Mouse (Mus musculus) ovary, adult 18-20 months (tissue): Measurements from ENCODE around the gene Tpr.

ENCODE experiments used
- DNase-seq: peaks from one replicate; pipeline ENCODE4 v3.0.0; 2022; ENCODE audit warnings: low spot score, mixed read lengths

The Tpr gene

DNA sequence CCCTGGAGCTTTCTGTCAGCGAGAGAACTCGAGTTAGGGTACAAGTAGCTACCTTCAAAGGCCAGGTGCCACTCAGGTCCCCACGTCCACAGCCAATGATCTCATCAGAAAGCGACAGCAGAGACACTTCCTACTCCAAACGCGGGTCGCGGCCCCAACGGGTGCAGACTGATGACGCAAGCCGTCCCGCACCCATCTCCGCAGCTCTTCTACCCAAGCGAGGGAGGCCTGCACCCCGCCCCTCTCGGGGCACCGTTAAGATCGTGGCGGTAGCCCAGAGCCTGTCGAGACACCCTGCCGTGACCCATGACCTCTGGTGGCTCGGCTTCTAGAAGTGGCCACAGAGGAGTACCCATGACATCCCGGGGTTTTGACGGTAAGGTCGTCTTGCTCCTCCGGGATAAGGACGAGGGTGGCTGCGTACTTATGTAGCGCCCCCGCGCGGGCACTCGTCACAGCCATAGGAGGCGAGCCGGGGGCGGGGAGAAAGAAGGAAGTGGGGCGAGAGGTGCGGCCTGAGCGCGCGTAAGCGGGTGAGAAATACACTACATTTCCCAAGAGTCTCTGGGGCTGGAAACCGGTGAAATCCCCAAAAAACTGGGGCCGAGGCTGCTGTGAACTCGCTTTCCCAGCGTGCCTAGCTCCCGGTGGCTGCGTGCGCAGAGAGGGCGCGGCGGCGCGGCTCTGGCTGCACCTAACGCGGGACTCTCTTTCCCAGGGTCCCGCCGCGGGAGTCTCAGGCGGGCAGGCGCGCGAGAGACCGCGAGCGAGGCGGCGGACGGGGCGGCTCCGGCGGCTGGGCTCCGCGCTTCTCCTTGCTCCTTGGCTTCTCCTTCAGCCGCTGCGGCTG is at the start of gene Tpr, which contains the start of gene Odr4:
Gene Tpr, plus strand, starts transcription at position 201 of the 850 bp plus-strand sequence.
Gene Odr4, minus strand, starts transcription at position 443 of the 850 bp plus-strand sequence.
- DNase-seq = peak; percentile 97

DNA sequence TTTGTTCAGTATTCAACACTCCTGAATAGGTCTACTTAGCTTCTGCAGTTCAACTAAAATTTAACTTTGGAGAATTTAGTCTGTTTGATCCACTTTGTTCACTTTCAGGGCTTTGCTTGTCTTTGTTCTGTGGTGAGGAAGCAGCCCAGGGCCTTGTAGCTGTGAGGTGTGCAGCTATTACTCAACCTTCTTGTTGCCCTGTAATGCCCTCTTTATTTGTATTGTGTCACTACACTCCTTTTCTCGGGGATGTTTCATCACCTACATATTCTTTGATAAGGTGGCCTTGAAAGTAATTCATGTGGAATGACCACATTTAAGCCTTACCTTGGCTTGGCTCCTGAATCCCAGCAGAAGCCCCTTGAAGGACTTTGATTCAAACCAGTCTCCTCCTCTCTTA is 31.8 kb upstream of the Tpr start:
- DNase-seq = no peak

DNA sequence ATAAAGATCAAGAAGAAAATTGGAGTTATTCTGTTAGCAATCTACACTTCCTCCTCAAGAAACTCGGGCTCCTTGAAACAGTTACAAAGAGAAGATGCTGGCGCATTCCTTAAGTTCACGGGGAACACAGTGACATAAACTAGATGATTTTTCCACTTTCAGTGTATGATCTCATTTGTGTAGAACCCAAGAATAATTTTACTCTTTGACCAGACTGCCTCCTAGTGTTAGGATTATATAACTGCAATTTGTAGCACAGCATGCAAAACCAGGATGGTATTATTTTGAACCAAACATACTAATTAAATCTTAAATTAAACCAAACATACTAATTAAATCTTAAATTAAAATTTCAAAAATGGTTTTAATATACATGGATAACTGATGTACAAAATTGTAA is 19.7 kb upstream of the Tpr start:
- DNase-seq = no peak

DNA sequence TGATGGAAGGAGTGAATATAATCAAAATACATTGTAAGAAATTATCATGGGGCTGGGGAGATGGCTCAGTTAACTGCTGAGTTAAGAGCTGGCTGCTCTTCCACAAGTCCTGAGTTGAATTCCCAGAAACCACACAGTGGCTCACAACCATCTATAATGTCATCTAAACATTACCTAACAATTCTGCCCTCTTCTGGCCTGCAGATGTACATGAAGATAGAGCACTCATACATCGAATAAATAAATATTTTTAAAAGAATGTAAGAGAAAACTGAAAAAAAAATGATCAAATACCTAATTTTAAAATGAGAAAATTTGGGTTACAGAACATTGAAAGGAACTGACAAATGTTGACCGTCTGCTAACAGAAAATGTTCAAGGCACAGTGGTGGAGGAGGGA is 18.4 kb upstream of the Tpr start:
- no peak for DNase-seq

DNA sequence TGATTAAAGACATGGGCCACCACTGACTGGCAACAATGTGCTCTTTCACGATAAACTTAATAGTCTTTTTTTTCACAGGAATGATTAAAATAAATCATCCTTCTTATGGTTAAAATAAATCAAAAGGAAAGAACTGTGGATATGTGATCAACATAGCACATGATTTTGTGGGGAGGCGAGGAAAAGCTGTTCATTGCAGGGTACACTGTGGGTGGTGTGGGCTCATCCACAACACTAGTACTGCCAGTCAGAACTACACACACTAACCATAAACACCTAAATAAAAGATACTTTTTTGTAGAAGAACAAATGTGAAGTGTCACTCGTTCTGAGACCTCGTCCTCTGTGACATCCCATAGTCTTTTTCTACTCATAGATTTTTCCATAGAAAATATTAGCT is 8.5 kb upstream of the Tpr start:
- no peak for DNase-seq

DNA sequence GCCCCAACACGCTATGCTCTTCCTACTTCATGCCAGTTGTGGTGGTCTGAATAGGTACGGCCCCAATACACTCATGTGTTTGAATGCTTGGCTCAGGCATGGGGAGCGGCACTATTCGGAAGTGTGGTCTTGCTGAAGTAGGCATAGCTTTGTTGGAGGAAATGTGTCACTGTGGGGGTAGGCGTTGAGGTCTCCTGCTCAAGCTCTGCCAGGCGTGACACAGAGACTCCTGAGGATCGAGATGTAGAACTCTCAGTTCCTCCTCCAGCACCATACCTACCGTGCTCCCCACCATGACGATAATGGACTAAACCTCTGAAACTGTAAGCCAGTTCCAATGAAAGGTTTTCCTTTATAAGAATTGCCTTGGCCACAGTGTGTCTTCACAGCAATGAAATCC is 5.1 kb upstream of the Tpr start:
- no peak for DNase-seq

DNA sequence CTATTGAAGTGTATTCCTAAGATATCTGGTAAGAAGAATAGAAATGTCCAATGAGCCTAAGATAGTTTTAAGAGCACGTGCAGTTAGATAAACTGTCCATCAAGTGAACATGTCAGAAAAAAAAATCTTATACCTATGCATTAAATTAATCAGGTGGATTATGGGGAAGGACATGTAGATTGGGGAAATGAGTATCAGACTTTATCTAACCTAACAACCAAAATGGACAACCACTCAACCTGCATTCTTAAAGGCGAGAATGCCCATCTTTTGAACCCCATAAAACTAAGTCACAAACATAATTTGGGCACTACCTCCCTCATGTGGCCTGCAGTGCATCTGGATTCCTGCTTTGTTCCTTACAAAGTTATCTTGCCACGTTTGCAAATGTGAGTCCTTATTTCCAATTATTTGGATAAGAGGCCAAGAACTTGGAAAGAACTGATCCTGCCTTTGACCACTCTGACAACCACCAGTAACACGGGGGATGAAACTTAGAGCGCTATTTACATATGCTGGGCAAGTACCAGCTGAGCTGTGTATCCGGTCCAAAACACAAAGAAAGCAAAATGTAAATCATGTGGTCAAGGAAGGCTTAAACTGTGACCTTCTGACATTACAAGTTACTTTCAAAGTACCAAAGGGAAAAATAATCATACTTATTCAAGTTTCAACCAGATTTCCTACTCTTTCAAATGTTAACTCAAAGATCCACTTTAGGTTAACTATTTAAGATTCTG is 3.1 kb upstream of the Tpr start:
- DNase-seq = no peak

DNA sequence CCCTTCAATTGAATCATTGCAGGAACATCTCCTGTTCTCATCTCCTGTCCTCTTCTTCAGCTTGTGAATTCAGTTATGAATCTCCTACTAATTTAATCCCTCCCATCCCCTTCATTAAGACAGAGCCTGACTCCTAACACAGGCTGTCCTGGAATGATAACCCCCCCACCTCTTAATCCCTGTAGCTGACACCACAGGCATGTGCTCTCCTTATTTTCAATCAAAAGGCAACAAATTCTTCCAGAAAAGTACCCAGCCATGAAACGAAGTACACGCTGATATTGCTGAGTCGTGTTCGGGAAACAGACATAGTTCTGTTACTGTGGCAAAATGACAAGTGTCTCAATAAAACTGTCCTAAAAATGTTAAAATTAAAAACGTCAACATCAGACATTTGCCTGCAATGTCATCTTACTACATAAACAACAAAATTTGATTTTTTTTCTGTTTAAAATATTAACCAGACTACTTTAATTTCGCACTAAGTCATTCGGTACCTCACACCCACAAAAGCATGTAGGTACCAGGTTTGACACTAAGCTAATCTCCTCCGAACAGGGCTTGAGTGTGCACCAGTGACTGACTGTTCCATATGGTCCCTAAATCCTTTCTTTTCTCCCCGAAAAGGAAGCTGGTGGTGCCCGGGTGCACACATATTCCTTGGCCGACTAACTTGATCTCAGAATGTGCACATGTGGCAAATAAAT is 554 bp upstream of the Tpr start:
- no peak for DNase-seq

DNA sequence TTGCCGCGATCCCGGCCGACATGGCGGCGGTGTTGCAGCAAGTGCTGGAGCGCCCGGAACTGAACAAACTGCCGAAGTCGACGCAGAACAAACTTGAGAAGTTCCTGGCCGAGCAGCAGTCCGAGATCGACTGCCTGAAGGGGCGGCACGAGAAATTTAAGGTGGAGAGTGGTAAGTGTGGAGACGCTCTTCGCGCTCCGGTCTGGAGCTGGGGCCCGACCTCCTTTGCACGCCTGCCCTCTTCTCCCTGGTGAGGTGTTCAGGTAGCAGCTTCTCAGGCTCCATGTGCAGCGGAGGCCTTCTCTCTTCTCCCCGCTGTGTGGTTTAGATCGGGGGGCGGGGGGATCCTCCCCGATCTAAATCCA is 832 bp downstream of the Tpr start:
- DNase-seq = no peak

DNA sequence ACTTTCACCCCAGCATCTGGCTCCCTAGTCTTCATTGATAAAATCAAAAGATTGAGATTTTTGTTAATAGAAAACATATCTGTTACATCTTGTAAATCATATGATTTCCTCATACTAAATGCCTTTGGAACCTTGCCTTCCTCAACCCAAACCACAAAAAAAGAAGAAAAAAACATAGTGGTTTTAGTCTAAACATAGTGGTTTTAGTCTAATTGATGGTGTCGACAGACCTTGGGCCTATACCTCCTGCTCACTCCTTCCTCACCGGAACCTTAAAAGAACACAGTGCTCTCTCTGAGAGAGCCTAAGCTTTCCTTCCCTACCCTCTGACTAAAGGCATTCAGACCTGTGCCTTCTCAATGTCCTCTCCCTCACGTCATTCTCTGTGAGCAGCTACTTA is 3.4 kb downstream of the Tpr start:
- DNase-seq = no peak

DNA sequence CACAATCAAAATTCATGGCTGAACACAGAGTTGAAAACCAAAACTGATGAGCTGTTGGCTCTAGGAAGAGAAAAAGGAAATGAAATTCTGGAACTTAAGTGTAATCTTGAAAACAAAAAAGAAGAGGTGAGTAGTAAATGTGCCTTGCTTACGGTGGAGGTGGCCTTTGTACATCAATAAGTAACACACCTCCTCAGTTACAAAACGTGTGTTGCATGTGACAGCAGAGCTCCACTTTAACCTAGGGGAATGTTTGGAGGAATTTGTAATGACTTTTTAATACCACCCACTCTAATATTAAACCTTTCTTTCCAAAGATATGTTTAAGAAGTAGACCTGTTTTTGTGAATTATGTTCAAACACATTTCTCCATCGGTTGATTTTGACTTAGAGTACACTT is 11.3 kb downstream of the Tpr start:
- DNase-seq = no peak

DNA sequence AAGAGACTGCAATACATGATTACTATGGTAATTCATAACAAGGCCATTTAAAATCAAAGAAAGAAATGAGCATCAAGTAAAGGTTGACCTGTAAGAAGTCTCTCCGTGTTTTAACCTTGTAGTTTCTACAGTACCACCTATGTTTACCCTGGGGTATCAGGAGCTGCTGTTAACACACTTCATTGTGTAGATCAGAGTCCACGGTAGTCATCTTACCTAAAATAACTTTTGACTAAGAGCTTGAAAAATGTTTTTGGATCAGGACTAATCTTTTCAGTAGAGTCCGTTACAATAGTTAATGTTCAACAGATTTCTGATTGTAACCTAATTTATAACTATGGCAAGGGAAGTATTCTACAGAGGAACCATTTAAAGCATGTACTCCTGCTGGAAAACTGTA is 11.9 kb downstream of the Tpr start:
- DNase-seq = no peak

DNA sequence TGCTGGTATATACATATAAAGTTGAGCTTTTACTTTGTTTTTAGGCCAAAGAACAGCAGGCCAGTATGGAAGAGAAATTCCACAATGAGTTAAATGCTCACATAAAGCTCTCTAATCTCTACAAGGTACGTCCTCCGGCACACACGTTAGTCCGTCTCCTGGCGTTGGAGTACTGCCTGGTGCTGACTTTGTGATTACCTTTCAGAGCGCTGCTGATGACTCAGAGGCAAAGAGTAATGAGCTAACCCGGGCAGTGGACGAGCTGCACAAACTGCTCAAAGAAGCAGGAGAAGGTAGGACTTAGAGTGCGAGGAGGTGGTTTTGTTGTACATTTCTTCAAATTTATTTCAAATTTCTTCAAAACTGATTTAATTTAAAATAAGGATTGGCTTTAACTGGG is 14.6 kb downstream of the Tpr start:
- no peak for DNase-seq

DNA sequence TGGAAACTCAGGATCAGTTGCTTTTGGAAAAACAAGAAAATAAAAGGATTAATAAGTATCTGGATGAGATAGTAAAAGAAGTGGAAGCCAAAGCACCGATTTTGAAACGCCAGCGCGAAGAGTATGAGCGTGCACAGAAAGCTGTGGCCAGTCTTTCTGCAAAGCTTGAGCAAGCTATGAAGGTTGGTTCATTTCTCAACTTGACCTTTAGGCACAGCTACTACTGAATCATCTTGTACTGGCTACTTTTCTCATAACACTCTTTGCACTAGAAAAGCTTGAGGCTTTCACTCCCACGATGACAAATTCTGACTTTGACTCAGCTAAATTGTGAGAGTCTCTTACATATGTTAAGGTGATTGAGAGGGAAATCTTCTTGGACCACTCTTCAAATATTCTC is 17.4 kb downstream of the Tpr start:
- DNase-seq = no peak

DNA sequence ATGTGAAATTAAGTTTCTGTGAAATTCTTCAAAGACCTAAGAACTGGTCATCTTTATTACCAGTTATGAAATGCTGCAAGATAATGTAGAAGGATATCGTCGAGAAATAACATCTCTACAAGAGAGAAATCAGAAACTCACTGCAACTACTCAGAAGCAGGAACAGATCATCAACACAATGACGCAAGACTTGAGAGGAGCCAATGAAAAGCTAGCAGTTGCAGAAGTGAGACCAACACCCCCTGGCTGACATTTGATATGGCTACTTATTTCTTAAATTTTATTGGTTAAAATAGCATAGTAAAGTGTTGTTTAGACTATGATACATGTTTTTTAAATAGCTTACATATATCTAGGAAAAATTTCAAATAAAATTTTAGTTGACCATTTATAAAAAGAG is 23.4 kb downstream of the Tpr start:
- no peak for DNase-seq

DNA sequence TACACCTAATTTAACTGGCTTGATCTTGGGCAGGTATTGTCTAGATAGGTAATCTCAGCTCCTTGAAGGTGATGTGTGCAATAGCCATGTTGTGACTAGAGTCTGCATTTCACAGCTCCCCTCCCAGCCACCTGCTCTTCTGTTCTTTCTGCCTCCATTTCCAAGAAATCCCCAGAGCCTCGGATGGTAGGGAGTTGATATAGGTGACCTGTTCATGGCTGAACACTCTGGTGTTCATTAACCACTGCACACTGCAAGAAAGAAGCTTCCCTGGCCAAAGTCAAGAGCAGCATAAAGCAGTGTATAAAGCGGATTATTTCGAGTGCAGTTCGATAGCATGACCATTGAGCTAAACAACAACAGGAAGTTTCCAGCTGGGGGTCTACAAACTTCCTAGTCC is 25.8 kb downstream of the Tpr start:
- no peak for DNase-seq

DNA sequence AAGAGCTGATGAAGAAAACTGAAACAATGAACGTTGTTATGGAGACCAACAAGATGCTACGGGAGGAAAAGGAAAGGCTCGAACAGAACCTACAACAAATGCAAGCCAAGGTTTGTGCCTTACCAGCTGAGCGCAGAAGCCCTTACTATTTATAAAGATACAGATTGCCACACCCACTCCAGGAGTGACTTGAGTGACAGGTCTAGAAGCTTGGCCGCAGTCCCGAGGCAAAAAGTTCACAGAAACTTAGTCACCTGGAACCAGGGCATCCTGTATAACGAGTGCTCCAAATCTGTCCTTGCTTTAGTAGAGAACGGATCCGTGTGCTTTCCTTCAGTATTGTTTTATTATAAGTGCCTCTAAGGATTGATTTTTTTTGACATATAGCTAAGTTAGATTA is 33.0 kb downstream of the Tpr start:
- DNase-seq = no peak

DNA sequence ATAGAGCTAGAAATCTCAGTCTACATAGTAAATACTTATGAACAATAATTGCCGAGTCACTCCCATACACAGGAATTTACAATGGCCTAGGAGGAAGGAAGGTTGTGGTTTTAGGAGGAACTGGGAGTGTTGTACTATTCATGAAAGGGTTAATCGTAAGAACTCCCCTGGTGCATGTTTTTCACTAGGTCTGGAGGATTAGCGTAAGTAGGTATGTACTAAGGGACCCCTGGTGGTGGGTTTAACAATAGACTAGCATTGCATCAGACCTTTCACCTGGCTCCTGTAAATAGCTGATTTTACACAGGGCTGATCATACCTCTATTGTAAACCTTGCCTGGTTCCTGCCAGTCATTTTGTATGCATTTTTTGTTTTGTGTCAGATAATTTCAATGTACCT is 33.6 kb downstream of the Tpr start:
- DNase-seq = no peak

DNA sequence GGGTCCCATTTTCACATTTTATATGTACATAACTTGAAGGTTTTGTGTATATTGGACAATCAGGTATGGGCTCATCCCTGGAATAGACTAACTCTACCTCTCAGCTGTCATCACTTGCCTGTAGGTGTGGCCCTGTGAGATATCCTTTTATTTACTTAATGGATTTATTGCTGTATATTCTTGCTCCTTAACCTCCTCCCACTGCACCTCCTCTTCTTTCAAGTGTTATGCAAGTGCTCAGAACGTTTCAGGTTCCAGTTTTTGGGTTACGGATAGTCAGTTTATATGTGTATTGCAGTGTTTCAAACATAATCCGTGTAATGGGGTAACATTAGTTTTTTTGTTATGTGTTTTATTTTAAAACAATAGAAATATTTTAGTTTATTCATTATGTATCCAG is 46.0 kb downstream of the Tpr start:
- DNase-seq = no peak

DNA sequence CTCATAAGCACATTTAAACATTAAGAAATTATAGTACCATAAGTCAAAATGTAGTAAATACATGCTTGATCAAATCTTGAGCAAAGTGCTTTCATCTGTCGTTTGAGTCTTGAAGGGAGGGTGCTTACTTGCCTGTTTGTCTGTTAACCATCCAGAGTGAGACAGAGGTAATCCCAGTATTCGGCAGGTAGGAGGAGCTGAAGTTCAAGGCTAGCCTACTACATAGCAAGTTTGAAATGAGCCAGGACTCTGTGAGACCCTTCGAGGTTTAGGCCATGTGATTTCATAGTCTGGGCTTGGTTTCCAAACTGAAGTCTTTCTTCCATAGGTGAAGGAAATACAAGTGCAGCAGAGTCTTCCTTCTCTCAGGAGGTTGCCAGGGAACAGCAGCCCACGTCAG is 49.1 kb downstream of the Tpr start:
- no peak for DNase-seq

DNA sequence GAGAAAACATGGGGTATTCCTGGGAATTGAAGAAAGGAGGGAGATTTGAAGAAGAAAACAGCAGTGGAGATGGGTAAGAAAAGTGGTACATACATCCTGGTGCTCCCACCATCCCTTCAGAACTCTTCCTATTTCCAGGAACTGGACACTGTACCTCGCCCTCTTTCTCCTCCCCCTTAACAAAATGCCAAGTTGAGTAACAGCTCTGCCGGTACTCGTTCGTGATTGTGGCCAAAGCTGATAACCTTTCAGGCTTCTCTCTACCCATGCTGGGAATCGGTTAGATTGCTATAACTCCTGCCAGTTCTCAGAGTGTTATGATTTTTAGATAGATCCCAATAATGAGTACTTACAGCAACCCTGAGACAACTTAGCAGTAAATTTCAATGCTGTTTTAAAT is 66.3 kb downstream of the Tpr start:
- DNase-seq = no peak

DNA sequence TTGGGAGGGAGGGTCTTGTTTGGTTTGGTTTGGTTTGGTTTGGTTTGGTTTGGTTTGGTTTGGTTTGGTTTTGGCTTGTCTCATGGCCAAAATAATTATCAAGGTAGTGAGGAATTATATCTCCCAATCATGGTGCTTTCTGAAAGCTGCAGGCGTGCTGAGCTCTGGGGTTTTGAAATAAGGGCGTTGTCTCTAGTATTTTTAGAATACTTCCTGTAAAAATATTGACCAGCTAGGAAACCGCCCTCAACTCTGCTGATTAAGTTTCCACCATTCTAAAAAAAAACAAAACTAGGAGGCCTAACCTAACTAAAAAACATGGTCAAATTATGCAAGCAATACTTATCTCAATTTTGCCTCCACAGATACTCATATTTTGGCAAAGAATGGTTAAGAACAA is 67.0 kb downstream of the Tpr start:
- no peak for DNase-seq

DNA sequence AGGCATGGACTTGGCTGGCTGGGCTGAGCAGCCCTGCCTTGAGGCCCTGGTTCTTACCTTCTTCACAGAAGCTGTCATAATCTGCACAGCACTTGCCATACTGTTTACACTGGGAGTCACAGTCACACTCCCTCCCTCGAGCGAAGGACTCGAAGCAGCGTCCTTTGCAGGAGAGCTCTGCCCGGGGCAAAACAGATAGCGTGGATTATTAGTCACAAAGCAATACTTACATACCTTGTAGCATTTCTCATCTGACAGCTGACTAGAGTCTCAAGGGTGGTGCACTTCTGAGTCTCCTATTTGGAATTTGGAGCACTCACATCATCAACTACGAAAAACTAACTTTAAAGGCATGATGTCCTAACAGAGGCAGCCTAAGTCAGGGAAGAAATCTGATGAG is 68.0 kb downstream of the Tpr start:
- DNase-seq = no peak
